31 mouse cellular contexts compared by ENCODE assay signal in the genomic region with DNA sequence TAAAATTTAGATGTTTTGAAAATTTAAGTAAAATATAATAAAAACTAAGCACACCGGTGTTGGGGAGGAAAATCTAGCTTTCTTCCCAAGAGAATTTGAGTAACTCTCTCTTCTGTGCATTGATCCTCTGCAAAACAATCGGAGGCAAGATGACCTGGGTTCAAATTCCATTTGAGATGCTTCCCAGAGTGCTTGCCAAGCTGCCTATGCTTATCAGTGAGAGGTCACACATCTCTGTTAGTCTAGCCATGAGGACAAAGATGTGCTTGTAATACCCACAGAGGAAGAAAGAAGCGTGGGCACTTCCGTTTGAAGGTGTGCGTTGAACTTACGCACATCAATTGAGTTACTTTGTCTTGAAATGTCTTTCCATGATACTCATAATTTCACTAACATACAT. TPM values are rescaled to one million over a fixed set of nuclear protein-coding genes. Genes with fewer than 3 reads are reported as not detected.
DNase-seq lines count a peak whose midpoint lies in the region; ATAC-seq and TF ChIP-seq lines count a peak whose summit lies in the region.
"Had no signal": no experiment of that assay in that cellular context is flagged by ENCODE, and none has a peak within 500 bp of the region (broad histone marks: within the 10 kb centered on the region; RNA-seq: fewer than 3 reads in every experiment).

No protein-coding gene starts in this region.

- no peak overlapping the region for H3K4me3 ChIP-seq in heart, embryonic 14.5 days (ENCODE audit: control insufficient read depth in 1 of 2, insufficient read depth in 1 of 2, low read depth in 1 of 2, low read length in 2 of 2)
- H3K4me3 ChIP-seq in neural tube, embryonic 13.5 days: no peak overlapping the region
- no peak overlapping the region for H3K4me3 ChIP-seq in neural tube, embryonic 15.5 days (replicated peaks)
- H3K4me3 ChIP-seq in limb, embryonic 14.5 days (replicated peaks; ENCODE audit: low read length): peak overlapping the region; percentile 81; the same call in 1 of the 2 replicates
- no peak overlapping the region for H3K4me3 ChIP-seq in midbrain, embryonic 15.5 days
- H3K4me3 ChIP-seq: left cerebral cortex, adult 2 months; liver, embryonic 12.5 days had no signal

- intact Hi-C loops in heart, postnatal 14 days (cut with DNase I): loop anchor here (10.0 kb wide), 1 partner anchor 120 kb away; no protein-coding TSS in a partner anchor

- no peak for TF ChIP-seq POLR2A in limb, embryonic 14.5 days (IDR thresholded peaks at IDR 0.05; ENCODE audit: borderline replicate concordance, extremely low read depth, insufficient read depth, insufficient read length)

- no peaks in the 10 kb centered on the region for H3K9me3 ChIP-seq in heart, embryonic 14.5 days (ENCODE audit: control insufficient read depth, low read length)
- no peaks in the 10 kb centered on the region for H3K9me3 ChIP-seq in neural tube, embryonic 13.5 days
- H3K9me3 ChIP-seq in neural tube, embryonic 15.5 days (replicated peaks): no peaks in the 10 kb centered on the region
- H3K9me3 ChIP-seq in limb, embryonic 14.5 days (ENCODE audit: control insufficient read depth, low read length): no peaks in the 10 kb centered on the region
- H3K9me3 ChIP-seq in midbrain, embryonic 15.5 days: no peaks in the 10 kb centered on the region
- H3K9me3 ChIP-seq: forebrain, embryonic 12.5 days; hindbrain, embryonic 13.5 days; liver, embryonic 12.5 days; midbrain, embryonic 13.5 days; stomach, embryonic 15.5 days had no signal

- 61% methylated on average over 6 of the region's 6 CpGs for WGBS in heart, embryonic 14.5 days
- WGBS in neural tube, embryonic 13.5 days: 78% methylated on average over 6 of the region's 6 CpGs
- 87% methylated on average over 6 of the region's 6 CpGs for WGBS in neural tube, embryonic 15.5 days
- 84% methylated on average over 6 of the region's 6 CpGs for WGBS in limb, embryonic 14.5 days
- WGBS in midbrain, embryonic 15.5 days: 82% methylated on average over 6 of the region's 6 CpGs

- DNase-seq in heart, postnatal 14 days: no peak
- peak; percentile 30 for DNase-seq in ZHBTc4 (ENCODE audit: low read depth, low spot score)
- no peak for DNase-seq in limb, embryonic 14.5 days (ENCODE audit: low spot score)
- DNase-seq in gastrocnemius, adult 8-10 months (ENCODE audit: low spot score in 2 of 2): no peak
- DNase-seq: adrenal gland, postnatal 36 days; B cell, adult 2 months; cerebellum, adult 18-20 months; cerebellum, postnatal 10 days; gastrocnemius, postnatal 14 days; heart, postnatal 36 days; kidney, postnatal 14 days; liver, postnatal 0 days; right cerebral cortex, postnatal 25 days had no signal

- no peak overlapping the region for H3K27ac ChIP-seq in heart, embryonic 14.5 days (replicated peaks in 1 of 2; ENCODE audit: control insufficient read depth in 1 of 2, insufficient read depth in 1 of 2, low read depth in 2 of 2, low read length in 2 of 2)
- H3K27ac ChIP-seq in neural tube, embryonic 13.5 days (replicated peaks): no peak overlapping the region
- H3K27ac ChIP-seq in neural tube, embryonic 15.5 days (replicated peaks): no peak overlapping the region
- no peak overlapping the region for H3K27ac ChIP-seq in limb, embryonic 14.5 days (replicated peaks; ENCODE audit: low read depth, low read length)
- no peak overlapping the region for H3K27ac ChIP-seq in midbrain, embryonic 15.5 days
- H3K27ac ChIP-seq: forebrain, embryonic 12.5 days; hindbrain, embryonic 13.5 days; left cerebral cortex, adult 2 months; liver, embryonic 12.5 days; macrophage; midbrain, embryonic 13.5 days; stomach, embryonic 15.5 days had no signal

- no peaks in the 10 kb centered on the region for H3K27me3 ChIP-seq in heart, embryonic 14.5 days (ENCODE audit: control insufficient read depth, insufficient read depth, low read length)
- peaks cover 24% of the 10 kb centered on the region for H3K27me3 ChIP-seq in neural tube, embryonic 13.5 days
- peaks cover 2% of the 10 kb centered on the region; the same call in 1 of the 2 replicates for H3K27me3 ChIP-seq in neural tube, embryonic 15.5 days (replicated peaks)
- no peaks in the 10 kb centered on the region for H3K27me3 ChIP-seq in limb, embryonic 14.5 days (ENCODE audit: control insufficient read depth, insufficient read depth, low read length)
- 0 out of 2 replicates have a peak, but pooled peaks cover 9% of the 10 kb centered on the region for H3K27me3 ChIP-seq in midbrain, embryonic 15.5 days (replicated peaks)
- H3K27me3 ChIP-seq: Patski had no signal

- no peak overlapping the region for H3K9ac ChIP-seq in heart, embryonic 14.5 days (ENCODE audit: low read length)
- no peak overlapping the region for H3K9ac ChIP-seq in neural tube, embryonic 13.5 days
- no peak overlapping the region for H3K9ac ChIP-seq in neural tube, embryonic 15.5 days (replicated peaks)
- H3K9ac ChIP-seq in limb, embryonic 14.5 days (ENCODE audit: low read depth, low read length, severe bottlenecking): no peak overlapping the region
- no peak overlapping the region for H3K9ac ChIP-seq in midbrain, embryonic 15.5 days
- H3K9ac ChIP-seq: forebrain, embryonic 12.5 days; liver, embryonic 12.5 days; liver, postnatal 0 days; stomach, embryonic 15.5 days had no signal

- H3K4me1 ChIP-seq in heart, embryonic 14.5 days (ENCODE audit: control insufficient read depth in 2 of 2, insufficient read depth in 2 of 2, low read length in 2 of 2): peaks cover 2 to 9% of the 10 kb centered on the region in 2 experiments; a peak in 3 of 4 replicates
- peaks cover 18% of the 10 kb centered on the region for H3K4me1 ChIP-seq in neural tube, embryonic 13.5 days (replicated peaks)
- peaks cover 10% of the 10 kb centered on the region; the same call in 1 of the 2 replicates for H3K4me1 ChIP-seq in neural tube, embryonic 15.5 days
- H3K4me1 ChIP-seq in limb, embryonic 14.5 days (ENCODE audit: control insufficient read depth, insufficient read depth, low read length): peaks cover 6% of the 10 kb centered on the region; the same call in 1 of the 2 replicates
- H3K4me1 ChIP-seq in midbrain, embryonic 15.5 days: no peaks in the 10 kb centered on the region
- H3K4me1 ChIP-seq: liver, embryonic 12.5 days; stomach, embryonic 15.5 days had no signal

- H3K4me2 ChIP-seq in heart, embryonic 14.5 days (ENCODE audit: low read length): peak overlapping the region; percentile 98
- peak overlapping the region; percentile 100; the same call in 1 of the 2 replicates for H3K4me2 ChIP-seq in neural tube, embryonic 13.5 days
- H3K4me2 ChIP-seq in neural tube, embryonic 15.5 days: no peak overlapping the region; the same call in 1 of the 2 replicates
- H3K4me2 ChIP-seq in limb, embryonic 14.5 days (replicated peaks; ENCODE audit: low read depth, low read length, severe bottlenecking): peak overlapping the region; percentile 84; the same call in 1 of the 2 replicates
- H3K4me2 ChIP-seq in midbrain, embryonic 15.5 days: no peak overlapping the region

- no peak for ATAC-seq in heart, embryonic 14.5 days (ENCODE audit: insufficient number of reproducible peaks, insufficient read depth, low FRiP score, low read depth)
- ATAC-seq in neural tube, embryonic 13.5 days (ENCODE audit: low read depth): no peak
- no peak for ATAC-seq in neural tube, embryonic 15.5 days (ENCODE audit: low FRiP score)
- no peak for ATAC-seq in limb, embryonic 14.5 days (ENCODE audit: low FRiP score, low read depth)
- ATAC-seq in midbrain, embryonic 15.5 days (replicated peaks): no peak
- ATAC-seq: intestine, embryonic 16.5 days; liver, embryonic 12.5 days; liver, postnatal 0 days had no signal

- H3K36me3 ChIP-seq in heart, embryonic 14.5 days (ENCODE audit: control insufficient read depth, insufficient read depth, low read length): no peaks in the 10 kb centered on the region
- H3K36me3 ChIP-seq in neural tube, embryonic 13.5 days: no peaks in the 10 kb centered on the region
- H3K36me3 ChIP-seq in neural tube, embryonic 15.5 days: no peaks in the 10 kb centered on the region
- H3K36me3 ChIP-seq in limb, embryonic 14.5 days (ENCODE audit: control insufficient read depth, insufficient read depth, low read length): no peaks in the 10 kb centered on the region
- H3K36me3 ChIP-seq in midbrain, embryonic 15.5 days (replicated peaks): no peaks in the 10 kb centered on the region
- H3K36me3 ChIP-seq: forebrain, embryonic 12.5 days; hindbrain, embryonic 13.5 days; liver, embryonic 12.5 days; midbrain, embryonic 13.5 days; stomach, embryonic 15.5 days had no signal

RNA-seq across cellular contexts. Expression of a gene that starts 53.0 kb away (rescaled TPM):
- 6.1 and 6.5 TPM in 2 replicates for polyA plus RNA-seq in heart, embryonic 14.5 days (2014; fragmentation: Nextera tagmentation; extraction: Ambion mirVana)
- total RNA-seq in heart, postnatal 14 days (2021): 10 to 100 TPM; 10.2 to 11.9 TPM
- polyA plus RNA-seq in neural tube, embryonic 13.5 days (2015; fragmentation: Nextera tagmentation; extraction: Ambion mirVana): 3.9 and 5.3 TPM in 2 replicates
- polyA plus RNA-seq in neural tube, embryonic 15.5 days (2015; fragmentation: Nextera tagmentation; extraction: Ambion mirVana): 3.5 and 3.6 TPM in 2 replicates
- polyA plus RNA-seq in limb, embryonic 14.5 days (2012; rRNA removed): 29.4 and 33.1 TPM in 2 replicates
- polyA plus RNA-seq in limb, embryonic 14.5 days (2014; fragmentation: Nextera tagmentation; extraction: Ambion mirVana): 54.9 and 62.0 TPM in 2 replicates
- total RNA-seq in gastrocnemius, adult 8-10 months (2022): 1 to 10 TPM; 4.0 to 5.9 (median 4.2) TPM
- polyA plus RNA-seq in midbrain, embryonic 15.5 days (2015; fragmentation: Nextera tagmentation; extraction: Ambion mirVana): 2.0 and 3.2 TPM in 2 replicates
- total RNA-seq: granulocyte monocyte progenitor cell, adult 5-6 weeks; megakaryocyte-erythroid progenitor cell, adult 5-6 weeks; MEL; monocyte, adult 5-6 weeks; neutrophil, adult 5-6 weeks had no signal
- polyA plus RNA-seq: macrophage had no signal

Comparison
In these comparisons a context has a peak if more than half of its experiments do, and no peak if none do; other contexts are left out.
1. H3K4me2 ChIP-seq: peak in heart, embryonic 14.5 days (single experiment), neural tube, embryonic 13.5 days (single experiment) and limb, embryonic 14.5 days (single experiment); none in neural tube, embryonic 15.5 days (single experiment) and midbrain, embryonic 15.5 days (single experiment).